Mouse (Mus musculus) MEL (cell line): Measurements from ENCODE around the gene Kcnh1.

ENCODE experiments used
- MAFK ChIP-seq: IDR thresholded peaks from 2 replicates; pipeline ENCODE4 v1.6.1; 2011; ENCODE audit warnings: low read depth, mild to moderate bottlenecking, low read length, improper control_type of control experiment, borderline replicate concordance
- POLR2A ChIP-seq, 2 experiments: IDR thresholded peaks; 2 replicates each; pipeline ENCODE4 v1.6.1; 2011 to 2012; ENCODE audit warnings: low read length in 2 of 2, mild to moderate bottlenecking in 2 of 2, control low read depth in 1 of 2, improper control_type of control experiment in 1 of 2, low read depth in 1 of 2, moderate library complexity in 1 of 2; ENCODE audit not compliant: control insufficient read depth in 1 of 2, insufficient read depth in 1 of 2, poor library complexity in 1 of 2
- TAL1 ChIP-seq: IDR thresholded peaks from 2 replicates; pipeline ENCODE4 v1.6.1; 2012; ENCODE audit warnings: mild to moderate bottlenecking, inconsistent platforms, low read length, moderate library complexity, mixed read lengths

GRCm38 (mm10) chr1:192212448-192212847 lies 21.9 kb downstream of the Kcnh1 start:
- no peak for TF ChIP-seq MAFK
- no peak for TF ChIP-seq POLR2A (IDR thresholded peaks at IDR 0.05; ENCODE audit: control insufficient read depth in 1 of 2, insufficient read depth in 1 of 2, low read depth in 1 of 2, low read length in 2 of 2, poor library complexity in 1 of 2)
- TF ChIP-seq TAL1: no peak
